Mouse (Mus musculus): Measurements from ENCODE around the gene C2cd4d. TPM values are rescaled to one million over a fixed set of nuclear protein-coding genes. Genes with fewer than 3 reads are reported as not detected.

The C2cd4d gene
- polyA plus RNA-seq, 1 experiment from 2014 or later, result 0.21 TPM

GRCm38 (mm10) chr3:94366761-94367160, 4.5 kb downstream of the C2cd4d start:
- no peaks in the 10 kb centered on the region for H3K36me3 ChIP-seq
- no peaks in the 10 kb centered on the region for H3K9me3 ChIP-seq (replicated peaks)
- H3K4me3 ChIP-seq, result no peak overlapping the region
- H3K27me3 ChIP-seq (replicated peaks), result peaks cover 53% of the 10 kb centered on the region
- ATAC-seq, result no peak
- H3K4me1 ChIP-seq, result 0 out of 2 replicates have a peak, but pooled peaks cover 12% of the 10 kb centered on the region
- no peak overlapping the region for H3K4me2 ChIP-seq
- no peak overlapping the region for H3K27ac ChIP-seq
- WGBS (ENCODE audit: insufficient replicate concordance), result 21% methylated on average over 3 of the region's 3 CpGs
- no peak overlapping the region for H3K9ac ChIP-seq

DNA sequence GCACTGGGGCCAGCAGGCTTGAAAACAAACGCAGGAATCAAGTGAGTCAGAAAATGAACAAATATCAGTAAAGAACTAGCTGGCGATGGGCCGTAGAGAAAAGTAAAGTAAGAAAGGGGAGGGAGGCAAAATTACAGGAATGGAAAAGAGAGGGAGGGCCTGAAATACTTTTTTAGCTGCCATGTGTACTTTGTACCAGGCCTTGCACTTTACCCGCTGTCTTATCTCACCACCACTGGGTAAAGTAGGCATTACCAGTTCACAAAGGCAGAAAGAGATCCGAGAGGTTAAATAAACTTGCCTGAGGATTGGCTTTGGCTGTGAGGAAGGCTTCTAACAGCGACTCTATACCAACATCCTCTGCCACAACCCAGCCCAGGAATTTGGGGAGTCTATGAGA, 5.3 kb downstream of the C2cd4d start:
- no peak overlapping the region for H3K4me3 ChIP-seq
- no peak overlapping the region for H3K4me2 ChIP-seq
- no peak overlapping the region for H3K9ac ChIP-seq
- no peak overlapping the region for H3K27ac ChIP-seq
- WGBS (ENCODE audit: insufficient replicate concordance), result 53% methylated on average over 6 of the region's 6 CpGs
- H3K36me3 ChIP-seq, result no peaks in the 10 kb centered on the region
- no peaks in the 10 kb centered on the region for H3K9me3 ChIP-seq (replicated peaks)
- no peak for ATAC-seq
- peaks cover 53% of the 10 kb centered on the region for H3K27me3 ChIP-seq (replicated peaks)
- H3K4me1 ChIP-seq, result 0 out of 2 replicates have a peak, but pooled peaks cover 12% of the 10 kb centered on the region

DNA sequence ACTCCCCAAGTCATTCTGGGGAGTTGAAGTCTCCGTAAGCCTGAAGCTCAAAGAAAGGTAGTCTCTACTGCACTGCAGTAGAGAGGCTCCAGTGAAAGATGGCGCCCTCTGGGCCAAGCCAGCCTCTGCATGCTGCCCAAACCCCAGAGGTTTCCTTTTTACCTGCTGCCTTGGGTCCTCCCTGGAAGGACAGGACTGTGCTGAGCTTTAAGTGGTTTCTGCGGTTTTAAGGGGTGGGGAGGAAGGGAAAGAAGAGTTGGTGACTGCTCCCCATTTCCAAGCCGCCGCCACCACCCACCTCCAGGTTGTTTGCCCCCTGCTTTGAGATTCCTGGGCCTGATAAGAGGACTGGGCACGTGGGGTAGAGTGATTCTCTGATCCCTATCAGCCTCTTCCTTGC, 6.4 kb downstream of the C2cd4d start:
- Histone ChIP-seq H3K4me2 (no peak overlapping the region), H3K4me1 (peaks cover 15% of the 10 kb centered on the region), H3K9ac (no peak overlapping the region), H3K27ac (no peak overlapping the region), H3K27me3 (replicated peaks) (peaks cover 53% of the 10 kb centered on the region), H3K4me3 (no peak overlapping the region), H3K9me3 (replicated peaks) (no peaks in the 10 kb centered on the region), H3K36me3 (no peaks in the 10 kb centered on the region)
- ATAC-seq, result no peak
- WGBS (ENCODE audit: insufficient replicate concordance), result 46% methylated on average over 6 of the region's 6 CpGs

- Histone ChIP-seq H3K4me1 (peaks cover 15% of the 10 kb centered on the region), H3K4me2 (no peak overlapping the region), H3K36me3 (no peaks in the 10 kb centered on the region), H3K27ac (no peak overlapping the region), H3K4me3 (no peak overlapping the region), H3K9ac (no peak overlapping the region), H3K27me3 (replicated peaks) (peaks cover 53% of the 10 kb centered on the region), H3K9me3 (replicated peaks) (no peaks in the 10 kb centered on the region)
- ATAC-seq, result no peak
- 32% methylated on average over 2 of the region's 2 CpGs for WGBS (ENCODE audit: insufficient replicate concordance)
These were observed 7.5 kb downstream of the C2cd4d start for GRCm38 (mm10) chr3:94369709-94370108.

- Histone ChIP-seq H3K27ac (no peak overlapping the region), H3K36me3 (no peaks in the 10 kb centered on the region), H3K9ac (no peak overlapping the region), H3K27me3 (replicated peaks) (peaks cover 45% of the 10 kb centered on the region), H3K4me2 (0 out of 2 replicates have a peak overlapping the region, but pooled peaks have one; percentile 16), H3K9me3 (replicated peaks) (no peaks in the 10 kb centered on the region), H3K4me3 (no peak overlapping the region), H3K4me1 (peaks cover 15% of the 10 kb centered on the region)
- WGBS (ENCODE audit: insufficient replicate concordance), result 10% methylated on average over 11 of the region's 11 CpGs
- ATAC-seq, result peak; percentile 45
These were observed 9.4 kb downstream of the C2cd4d start for GRCm38 (mm10) chr3:94371637-94372036.

GRCm38 (mm10) chr3:94372038-94372437, 9.8 kb downstream of the C2cd4d start:
- ATAC-seq, result no peak
- 0% methylated on average over 3 of the region's 3 CpGs for WGBS (ENCODE audit: insufficient replicate concordance)
- Histone ChIP-seq H3K27ac (no peak overlapping the region), H3K4me3 (no peak overlapping the region), H3K9me3 (replicated peaks) (no peaks in the 10 kb centered on the region), H3K27me3 (replicated peaks) (peaks cover 46% of the 10 kb centered on the region), H3K4me2 (0 out of 2 replicates have a peak overlapping the region, but pooled peaks have one; percentile 16), H3K4me1 (peaks cover 15% of the 10 kb centered on the region), H3K9ac (no peak overlapping the region), H3K36me3 (no peaks in the 10 kb centered on the region)

DNA sequence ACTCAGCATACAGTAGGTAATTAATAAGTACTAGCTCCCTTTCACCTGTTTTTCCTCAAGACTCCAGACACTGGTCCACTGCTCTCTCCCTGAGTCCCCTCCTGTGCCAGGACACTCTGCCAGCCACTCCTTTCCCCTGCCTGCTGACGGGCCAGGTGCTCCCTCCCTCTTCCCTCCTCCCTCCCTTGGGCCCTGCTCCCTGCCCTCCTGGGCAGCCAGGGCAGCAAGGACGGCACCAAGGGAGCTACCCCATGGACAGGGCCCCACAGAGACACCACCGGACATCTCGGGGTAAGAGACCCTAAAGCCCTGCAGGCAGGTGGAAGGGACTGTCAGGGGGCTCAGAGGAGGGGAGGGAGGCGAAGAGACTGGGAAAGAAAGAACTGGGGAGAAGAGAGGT, 10.4 kb downstream of the C2cd4d start, which contains the start of gene Rorc:
Gene Rorc, plus strand, starts transcription at position 154 of the 400 bp plus-strand sequence.
- H3K27ac ChIP-seq, result no peak within 1 kb of the TSS
- peaks cover 49% of the 10 kb centered on the region for H3K27me3 ChIP-seq (replicated peaks)
- no peak within 1 kb of the TSS for H3K9ac ChIP-seq
- ATAC-seq, result no peak
- H3K4me1 ChIP-seq, result peaks cover 15% of the 10 kb centered on the region
- peak within 1 kb of the TSS; percentile 37 for H3K4me2 ChIP-seq
- H3K4me3 ChIP-seq, result no peak within 1 kb of the TSS
- WGBS (ENCODE audit: insufficient replicate concordance), result 12% methylated on average over 5 of the region's 5 CpGs
- no peaks in the 10 kb centered on the region for H3K36me3 ChIP-seq
- no peaks in the 10 kb centered on the region for H3K9me3 ChIP-seq (replicated peaks)

- H3K9ac ChIP-seq, result no peak overlapping the region
- no peak for ATAC-seq
- peaks cover 49% of the 10 kb centered on the region for H3K27me3 ChIP-seq (replicated peaks)
- 12% methylated on average over 10 of the region's 10 CpGs for WGBS (ENCODE audit: insufficient replicate concordance)
- no peak overlapping the region for H3K4me3 ChIP-seq
- H3K36me3 ChIP-seq, result no peaks in the 10 kb centered on the region
- H3K9me3 ChIP-seq (replicated peaks), result no peaks in the 10 kb centered on the region
- H3K4me1 ChIP-seq, result peaks cover 15% of the 10 kb centered on the region
- H3K4me2 ChIP-seq, result peak overlapping the region; percentile 37
- no peak overlapping the region for H3K27ac ChIP-seq
These were observed 10.9 kb downstream of the C2cd4d start for GRCm38 (mm10) chr3:94373090-94373489.

- Histone ChIP-seq H3K36me3 (no peaks in the 10 kb centered on the region), H3K4me2 (peak overlapping the region; percentile 37), H3K27ac (no peak overlapping the region), H3K4me1 (peaks cover 15% of the 10 kb centered on the region), H3K9me3 (replicated peaks) (no peaks in the 10 kb centered on the region), H3K27me3 (replicated peaks) (peaks cover 54% of the 10 kb centered on the region), H3K4me3 (no peak overlapping the region), H3K9ac (no peak overlapping the region)
- ATAC-seq, result no peak
- 6% methylated on average over 5 of the region's 5 CpGs for WGBS (ENCODE audit: insufficient replicate concordance)
These were observed 11.4 kb downstream of the C2cd4d start for GRCm38 (mm10) chr3:94373597-94374011.

DNA sequence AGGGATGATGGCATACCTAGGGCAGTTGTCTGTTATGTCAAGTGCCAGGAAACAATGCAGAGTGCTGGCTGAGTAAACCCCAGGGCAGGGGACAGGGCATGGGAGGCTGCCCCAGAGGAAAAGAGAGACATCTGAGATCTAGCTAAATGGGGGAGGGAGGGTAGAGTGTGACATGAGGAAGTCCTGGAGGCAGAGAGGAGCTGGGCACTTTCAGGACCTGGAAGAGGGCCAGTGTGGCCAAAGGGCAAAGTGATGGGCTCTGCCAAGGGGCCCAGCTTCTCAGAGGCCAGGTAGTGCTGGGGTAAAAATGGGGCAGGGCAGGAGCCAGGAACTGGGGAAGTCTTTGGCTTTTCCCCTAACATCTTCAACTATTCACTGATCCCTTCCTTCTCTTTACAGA, 12.4 kb downstream of the C2cd4d start:
- H3K36me3 ChIP-seq, result no peaks in the 10 kb centered on the region
- H3K9ac ChIP-seq, result no peak overlapping the region
- H3K9me3 ChIP-seq (replicated peaks), result no peaks in the 10 kb centered on the region
- no peak overlapping the region for H3K27ac ChIP-seq
- peaks cover 56% of the 10 kb centered on the region for H3K27me3 ChIP-seq (replicated peaks)
- no peak overlapping the region for H3K4me2 ChIP-seq
- H3K4me1 ChIP-seq, result peaks cover 14% of the 10 kb centered on the region
- ATAC-seq, result no peak
- no peak overlapping the region for H3K4me3 ChIP-seq

DNA sequence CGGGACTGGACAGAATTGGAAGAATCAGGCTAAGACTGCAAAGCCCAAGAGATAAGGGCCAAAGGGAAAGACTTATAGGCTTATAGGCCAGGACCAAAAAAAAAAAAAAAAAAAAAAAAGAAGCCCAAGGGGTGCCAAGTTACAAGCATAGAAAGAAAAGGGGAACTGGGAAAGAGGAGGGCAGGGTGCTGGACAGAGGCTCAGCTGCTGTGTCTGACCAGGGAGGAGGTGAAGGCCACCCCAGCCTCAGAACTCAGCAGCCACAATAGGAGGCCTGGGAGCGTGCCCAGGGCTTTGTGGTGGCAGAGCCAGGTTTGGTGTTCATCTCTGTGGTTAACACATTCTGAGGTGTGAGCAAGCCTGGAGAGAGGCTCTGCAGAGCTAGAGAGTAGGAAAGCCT, 12.9 kb downstream of the C2cd4d start:
- H3K4me3 ChIP-seq, result no peak overlapping the region
- peaks cover 9% of the 10 kb centered on the region for H3K4me1 ChIP-seq
- peaks cover 56% of the 10 kb centered on the region for H3K27me3 ChIP-seq (replicated peaks)
- H3K9me3 ChIP-seq (replicated peaks), result no peaks in the 10 kb centered on the region
- WGBS (ENCODE audit: insufficient replicate concordance), result 48% methylated on average over 2 of the region's 2 CpGs
- H3K27ac ChIP-seq, result no peak overlapping the region
- H3K36me3 ChIP-seq, result no peaks in the 10 kb centered on the region
- no peak overlapping the region for H3K4me2 ChIP-seq
- ATAC-seq, result no peak
- H3K9ac ChIP-seq, result no peak overlapping the region

GRCm38 (mm10) chr3:94375861-94376260, 13.6 kb downstream of the C2cd4d start:
- H3K9ac ChIP-seq, result no peak overlapping the region
- no peak overlapping the region for H3K4me3 ChIP-seq
- no peak overlapping the region for H3K27ac ChIP-seq
- no peaks in the 10 kb centered on the region for H3K9me3 ChIP-seq (replicated peaks)
- WGBS (ENCODE audit: insufficient replicate concordance), result 32% methylated on average over 5 of the region's 5 CpGs
- H3K4me2 ChIP-seq, result no peak overlapping the region
- peaks cover 56% of the 10 kb centered on the region for H3K27me3 ChIP-seq (replicated peaks)
- no peak for ATAC-seq
- peaks cover 9% of the 10 kb centered on the region for H3K4me1 ChIP-seq
- no peaks in the 10 kb centered on the region for H3K36me3 ChIP-seq
